Mouse (Mus musculus) G1E (cell line): ENCODE results near the gene Pex14.

Experiments
- CTCF ChIP-seq: IDR thresholded peaks from 2 replicates; pipeline ENCODE4 v1.5.1; 2012; ENCODE audit warnings: low read depth, low read length, inconsistent platforms, mixed read lengths
- GATA1 ChIP-seq: IDR thresholded peaks from 2 replicates; pipeline ENCODE4 v1.6.1; 2012; ENCODE audit warnings: borderline replicate concordance, low read length, inconsistent platforms, mixed read lengths
- GATA2 ChIP-seq: IDR thresholded peaks from 2 replicates; pipeline ENCODE4 v1.6.1; 2012; ENCODE audit warnings: low read depth, low read length, inconsistent platforms, borderline replicate concordance
- POLR2AphosphoS5 ChIP-seq: IDR thresholded peaks from 2 replicates; pipeline ENCODE4 v1.6.1; 2012; ENCODE audit warnings: low read depth, low read length, inconsistent platforms; ENCODE audit not compliant: insufficient replicate concordance
- TAL1 ChIP-seq: conservative IDR thresholded peaks from 2 replicates; pipeline ENCODE4 v1.6.1; 2012; ENCODE audit warnings: low read depth, low read length, inconsistent platforms, mixed read lengths

- TF ChIP-seq CTCF (no peak), POLR2AphosphoS5 (no peak), GATA1 (no peak), TAL1 (no peak), GATA2 (no peak)
Observed at GRCm38 (mm10) chr4:148962096-148962495, 137.6 kb downstream of the Pex14 start.
